Mouse (Mus musculus) urinary bladder, postnatal 4 days (tissue): ENCODE results near the gene Cluh.

Experiments used
- DNase-seq, 2 experiments: peaks; one replicate each; pipeline ENCODE4 v3.0.0; 2021 to 2022; ENCODE audit warnings: low spot score in 2 of 2

Cluh gene

DNA sequence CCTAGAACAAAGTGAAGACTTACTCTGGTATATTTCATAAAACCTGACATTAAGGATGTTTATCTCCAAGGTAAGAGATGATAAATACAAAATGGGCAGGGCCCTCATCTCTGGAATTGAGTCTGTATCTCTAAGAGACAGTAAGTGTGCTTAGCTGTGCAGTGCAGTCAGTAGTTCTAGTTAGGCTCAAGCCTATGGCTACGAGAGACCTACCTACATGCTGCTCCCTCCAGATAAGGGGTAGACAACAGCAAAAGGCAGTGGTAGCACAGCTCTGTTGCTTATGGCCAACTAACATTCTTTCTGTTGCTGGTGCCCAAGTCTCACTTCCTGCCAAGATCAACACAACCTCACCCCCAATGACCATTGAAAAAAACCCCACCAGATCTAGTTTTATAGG is 24.3 kb downstream of the Cluh start:
- DNase-seq, result no peak

DNA sequence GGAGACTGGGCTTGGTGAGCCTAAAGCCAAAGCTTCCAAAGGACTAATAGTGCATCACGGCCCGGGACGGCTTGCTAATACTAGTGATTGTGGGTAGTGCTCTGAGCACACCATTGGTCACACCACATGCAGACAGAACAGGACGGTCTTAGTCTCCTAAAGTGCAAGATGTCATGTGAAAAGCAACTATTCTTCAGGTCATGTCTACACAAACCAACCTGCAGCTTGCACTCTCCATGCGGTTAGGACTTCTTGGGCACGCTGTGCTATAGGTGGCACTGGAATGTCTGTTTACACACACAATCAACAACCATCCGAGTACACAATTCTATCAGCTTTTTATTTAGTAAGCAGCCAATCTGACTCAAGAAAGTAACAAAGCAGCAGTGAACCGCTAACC is 25.4 kb downstream of the Cluh start:
- DNase-seq, result no peak

DNA sequence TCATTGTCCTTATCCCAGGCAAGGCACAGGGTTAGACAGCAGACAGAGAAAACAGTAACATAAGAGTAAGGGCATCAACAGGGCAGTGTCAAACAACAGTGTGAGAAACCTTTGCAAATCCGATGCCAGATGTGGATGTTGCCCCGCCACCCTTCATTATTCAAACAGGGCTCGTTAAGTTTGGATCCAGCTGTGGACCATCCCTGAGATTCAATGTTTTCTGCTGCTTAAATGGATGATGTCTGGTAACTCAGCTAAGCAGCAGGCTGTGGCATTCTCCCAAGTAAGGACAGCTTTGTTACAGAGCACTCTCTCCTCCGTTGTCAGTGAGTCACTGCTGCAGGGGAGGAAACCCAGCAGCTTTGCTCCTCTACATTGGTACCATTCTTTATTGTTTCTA is 25.9 kb downstream of the Cluh start:
- DNase-seq, result no peak

DNA sequence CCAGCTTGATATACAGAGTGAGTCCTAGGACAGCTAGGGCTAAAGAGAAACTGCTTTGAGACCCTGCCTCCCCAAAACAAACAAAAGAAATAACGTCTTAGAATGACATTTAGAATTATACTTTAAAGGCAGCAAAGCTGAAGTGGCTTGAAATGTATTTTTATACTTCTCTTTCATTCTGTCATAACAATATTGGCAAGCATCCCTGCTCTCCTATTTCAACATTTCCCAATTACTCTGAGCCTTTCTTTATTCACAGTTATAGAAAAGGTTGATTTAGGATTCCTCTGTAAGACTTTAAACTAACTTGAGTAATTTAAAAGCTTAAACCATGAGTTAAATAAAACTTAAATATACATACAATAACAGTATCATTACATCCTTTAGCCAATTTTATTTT is 42.9 kb downstream of the Cluh start:
- no peak for DNase-seq

DNA sequence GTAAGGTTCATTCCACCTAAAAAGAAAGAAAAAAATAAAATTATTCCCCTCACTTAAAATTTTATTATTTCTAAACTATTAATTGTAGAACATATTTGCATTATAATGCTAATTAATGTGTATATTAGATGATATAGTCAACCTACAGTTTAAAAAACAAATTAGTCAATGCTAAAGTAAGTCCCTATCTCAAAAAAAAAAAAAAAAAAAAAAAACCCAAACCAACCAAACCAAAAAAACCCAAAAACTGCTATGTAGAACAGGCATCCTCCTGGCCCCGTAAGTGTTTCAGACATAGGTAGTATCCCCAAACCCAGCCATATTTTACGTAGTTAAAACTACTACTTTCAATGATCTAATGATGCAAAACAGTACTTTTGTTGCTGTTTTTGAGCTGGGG is 50.2 kb downstream of the Cluh start:
- DNase-seq, result no peak

DNA sequence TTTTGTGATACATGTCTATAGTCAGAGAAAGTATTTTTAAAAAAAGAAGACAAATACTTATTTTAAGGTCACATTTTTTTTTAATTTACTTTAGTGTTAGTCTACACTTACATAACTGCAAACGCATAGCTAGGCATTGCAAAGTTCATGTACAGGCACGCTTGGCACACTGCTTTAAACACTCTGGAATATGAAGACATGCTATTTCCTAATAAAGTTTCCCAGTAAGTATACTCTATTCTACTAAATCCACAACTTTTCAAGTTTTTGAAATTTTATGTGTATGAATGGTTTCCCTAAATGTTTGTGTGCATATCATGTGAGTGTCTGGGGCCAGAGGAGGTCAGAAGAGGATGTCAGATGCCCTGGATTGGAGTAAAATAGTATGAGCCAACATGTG is 54.8 kb downstream of the Cluh start:
- DNase-seq, result no peak

DNA sequence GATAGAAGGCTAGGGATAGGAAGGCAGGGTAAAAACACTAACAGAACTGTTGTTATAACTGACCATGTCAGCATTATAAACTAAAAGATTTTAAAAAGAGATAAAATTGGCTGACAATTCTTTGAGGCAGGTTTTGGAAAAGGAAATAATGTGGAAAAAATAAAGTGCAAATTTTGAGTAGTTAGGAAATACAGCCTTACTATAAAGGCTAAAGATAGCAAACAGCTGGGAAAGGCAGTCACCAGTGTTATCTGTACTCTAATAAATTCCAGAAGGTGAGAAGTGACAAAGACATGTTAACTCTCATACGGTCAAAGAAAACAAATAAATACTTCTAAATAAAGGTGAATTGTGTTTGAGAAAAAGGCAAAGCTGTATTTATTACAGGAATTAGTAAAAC is 59.5 kb downstream of the Cluh start:
- DNase-seq, result no peak

DNA sequence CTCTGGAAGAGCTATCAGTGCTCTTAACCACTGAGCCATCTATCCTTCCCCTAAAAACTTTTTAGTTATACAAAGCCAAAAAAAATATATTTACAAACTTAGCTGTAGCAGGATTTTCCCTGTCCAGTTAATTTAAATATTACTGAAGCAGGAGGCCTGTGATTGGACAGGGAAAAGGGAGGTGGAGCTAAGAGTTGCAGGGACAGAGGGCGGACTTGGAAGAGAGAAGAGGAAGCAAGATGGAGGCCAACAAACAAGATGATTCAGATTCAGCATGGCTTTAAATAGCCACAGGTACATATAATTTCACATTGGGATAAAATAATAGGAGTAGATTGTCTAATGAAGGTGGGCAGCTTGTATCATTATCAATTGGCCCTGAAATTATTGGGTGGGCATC is 61.4 kb downstream of the Cluh start:
- no peak for DNase-seq

DNA sequence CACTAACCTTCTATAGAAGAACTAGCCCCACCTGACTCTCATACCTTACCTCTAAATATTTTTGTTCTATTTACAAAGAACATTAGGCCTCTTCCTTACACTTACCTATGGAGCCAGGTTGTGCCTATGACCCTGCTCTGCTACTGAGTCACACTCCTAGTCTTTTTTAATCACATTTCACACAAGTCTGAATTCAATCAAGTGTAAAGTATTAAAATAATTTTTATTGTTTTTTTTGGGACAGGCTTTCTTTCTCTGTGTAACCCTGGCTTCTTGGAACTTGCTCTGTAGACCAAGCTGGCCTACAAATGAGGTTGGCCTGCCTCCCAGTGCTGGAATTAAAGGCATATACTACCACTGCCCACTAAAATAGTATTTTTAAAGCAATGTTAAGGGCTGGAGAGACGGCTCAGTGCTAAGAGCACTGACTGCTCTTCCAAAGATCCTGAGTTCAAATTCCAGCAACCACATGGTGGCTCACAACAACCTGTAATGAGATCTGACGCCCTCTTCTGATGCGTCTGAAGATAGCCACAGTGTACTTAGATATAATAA is 66.8 kb downstream of the Cluh start:
- no peak for DNase-seq
